Mouse (Mus musculus) heart, postnatal 10 days (tissue): ENCODE results near the gene Ngf. TPM values are rescaled to one million over a fixed set of nuclear protein-coding genes. Genes with fewer than 3 reads are reported as not detected.
A peak's percentile ranks its signal among the peaks of the same experiment; 100 is the strongest.

ENCODE experiments used
- DNase-seq, 2 experiments: peaks; one replicate each; pipeline ENCODE4 v3.0.0; 2021
- intact Hi-C: fragments of 180-260 bp; cut with DNase I; formaldehyde crosslinking; loops from one replicate; pipeline ENCODE4 v1.15.1; 2025
- total RNA-seq, 2 experiments: library from RNA; stranded (reverse); gene quantifications; 2 replicates each; pipeline ENCODE4 v1.2.3; 2021

The Ngf gene
- 1 to 10 TPM; 6.4 to 9.0 TPM for total RNA-seq

GRCm38 (mm10) chr3:102469713-102470448 is at the start of gene Ngf:
TSS of gene Ngf (plus strand) at chr3:102469919.
- peak; percentile 61 to 68 for DNase-seq
- intact Hi-C loops: loop anchor here (5.0 kb wide), 3 partner anchors 158 to 223 kb away; no protein-coding TSS in a partner anchor

- intact Hi-C loops: no loop called here
- DNase-seq: peak; percentile 86 to 88
Observed at GRCm38 (mm10) chr3:102445567-102445966, 24.2 kb upstream of the Ngf start.

DNA sequence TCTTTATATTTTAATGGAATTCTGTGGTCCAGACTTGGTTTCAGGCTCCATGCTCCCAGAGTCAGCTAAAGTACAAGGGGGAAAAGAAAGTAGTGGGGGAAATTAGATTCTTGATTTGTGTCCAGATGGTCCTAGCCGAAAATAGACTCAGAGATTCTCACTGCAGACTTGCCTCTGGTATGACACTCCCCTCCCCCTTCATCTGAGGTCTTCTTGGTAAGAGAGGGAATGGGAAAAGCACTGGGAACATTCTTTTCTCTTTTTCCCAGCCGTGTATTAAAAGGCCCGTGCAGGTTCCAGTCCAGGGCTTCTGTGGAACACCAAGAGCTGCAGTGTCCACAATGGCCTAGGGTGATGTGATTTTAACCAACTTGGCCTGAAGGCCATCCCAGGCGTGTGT is 23.0 kb upstream of the Ngf start:
- DNase-seq: peak; percentile 32 to 33
- intact Hi-C loops: no loop called here

- no peak for DNase-seq
- intact Hi-C loops: no loop called here
Observed at GRCm38 (mm10) chr3:102454566-102454965, 15.2 kb upstream of the Ngf start.

- no peak for DNase-seq
- intact Hi-C loops: no loop called here
Observed at GRCm38 (mm10) chr3:102460528-102460927, 9.2 kb upstream of the Ngf start.

- intact Hi-C loops: no loop called here
- DNase-seq: no peak
Observed at GRCm38 (mm10) chr3:102460986-102461385, 8.7 kb upstream of the Ngf start.

- intact Hi-C loops: no loop called here
- DNase-seq: peak in 1 of 2 experiments; percentile 0
Observed at GRCm38 (mm10) chr3:102462703-102463336, 6.9 kb upstream of the Ngf start.

DNA sequence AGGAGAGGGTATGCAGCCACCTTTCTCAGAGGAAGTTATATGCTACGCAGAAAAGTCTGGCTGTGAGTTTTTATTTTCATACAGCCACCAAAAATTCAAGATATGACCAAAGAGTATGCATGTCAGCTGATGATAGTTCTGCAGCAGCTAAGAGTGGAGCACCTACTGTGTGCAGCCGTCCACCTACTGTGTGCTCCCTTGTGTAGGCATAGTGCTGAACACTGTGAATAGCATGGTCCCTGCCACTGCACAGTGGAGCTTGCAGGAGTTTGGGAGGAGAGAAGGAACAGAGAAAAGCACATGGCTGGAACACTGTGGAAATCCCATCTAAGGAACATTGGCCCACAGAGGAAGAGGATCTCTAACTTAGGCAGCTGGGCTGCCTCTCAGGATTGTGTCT is 6.4 kb upstream of the Ngf start:
- peak in 1 of 2 experiments; percentile 0 for DNase-seq
- intact Hi-C loops: no loop called here

GRCm38 (mm10) chr3:102466587-102466986 is 3.1 kb upstream of the Ngf start:
- peak; percentile 72 to 80 for DNase-seq
- intact Hi-C loops: loop anchor here (2.0 to 5.0 kb wide), 3 partner anchors 132 to 226 kb away; no protein-coding TSS in a partner anchor

GRCm38 (mm10) chr3:102467121-102467520 is 2.6 kb upstream of the Ngf start:
- no peak for DNase-seq
- intact Hi-C loops: loop anchor here (2.0 to 5.0 kb wide), 3 partner anchors 132 to 225 kb away; no protein-coding TSS in a partner anchor

DNA sequence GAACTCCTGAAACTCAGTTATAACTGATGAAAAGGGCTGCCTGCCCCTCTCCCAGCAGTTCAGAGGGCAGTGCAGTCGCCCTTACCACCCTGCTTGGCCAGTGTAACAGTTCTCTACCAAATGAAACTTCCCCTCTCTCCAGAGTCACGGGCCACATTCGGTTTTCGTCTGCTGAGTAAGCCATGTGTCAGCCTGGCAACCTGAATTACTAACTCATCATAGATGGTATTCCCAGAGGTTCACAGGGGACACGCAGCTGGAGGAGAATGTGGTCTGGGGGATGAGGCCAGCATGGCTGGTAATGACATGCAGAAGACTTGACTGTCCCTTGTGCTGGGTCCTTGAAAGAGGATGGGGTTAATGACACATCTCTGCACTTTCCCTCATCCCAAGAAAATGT is 1.5 kb downstream of the Ngf start:
- no peak for DNase-seq
- intact Hi-C loops: loop anchor here (5.0 kb wide), 1 partner anchor 159 kb away; no protein-coding TSS in a partner anchor

- intact Hi-C loops: loop anchor here (5.0 kb wide), 1 partner anchor 159 kb away; no protein-coding TSS in a partner anchor
- DNase-seq: no peak
Observed at GRCm38 (mm10) chr3:102471799-102472198, 2.1 kb downstream of the Ngf start.

GRCm38 (mm10) chr3:102474275-102475155 is 4.8 kb downstream of the Ngf start:
- intact Hi-C loops: loop anchor here (5.0 kb wide), 1 partner anchor 162 kb away; no protein-coding TSS in a partner anchor
- no peak for DNase-seq

DNA sequence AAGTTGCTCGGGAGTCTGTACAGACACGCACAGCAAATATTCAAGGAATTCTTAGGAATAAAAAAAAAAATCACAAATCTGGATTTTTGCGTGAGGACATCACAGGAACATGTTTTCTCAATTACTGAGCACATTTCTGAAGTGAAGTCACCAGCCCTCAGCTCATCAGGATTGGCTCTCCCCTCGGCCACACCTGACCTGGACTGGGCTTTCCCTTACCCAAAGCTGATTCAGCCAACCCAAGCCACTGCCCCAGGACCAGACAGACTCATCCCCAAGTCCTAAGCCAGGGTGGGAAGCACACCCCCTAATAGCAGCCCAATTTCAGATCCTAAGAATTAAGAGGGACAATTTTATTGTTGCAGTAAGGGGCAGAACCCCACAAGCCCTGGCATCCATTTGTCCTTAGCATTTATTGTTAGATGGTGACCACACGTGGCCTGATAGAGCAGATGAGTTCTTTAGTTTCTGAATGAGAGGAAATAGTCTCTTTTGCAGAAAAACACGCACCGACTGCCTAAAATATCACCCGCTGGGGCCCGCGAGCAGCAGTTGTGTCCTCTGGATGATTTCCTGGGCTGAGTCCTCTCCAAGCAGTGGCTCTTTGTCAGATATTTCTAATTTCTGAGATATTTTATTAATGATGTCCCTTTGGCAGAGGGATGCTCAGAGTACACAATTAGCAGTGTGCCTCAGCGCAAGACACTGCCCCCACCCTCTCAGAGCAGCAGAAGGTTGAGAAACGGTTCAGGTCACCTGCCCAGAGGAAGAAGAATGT is 8.4 kb downstream of the Ngf start:
- peak in 1 of 2 experiments; percentile 26 for DNase-seq
- intact Hi-C loops: no loop called here

GRCm38 (mm10) chr3:102490393-102491123 is 20.8 kb downstream of the Ngf start:
- intact Hi-C loops: no loop called here
- DNase-seq: no peak

GRCm38 (mm10) chr3:102498113-102498512 is 28.4 kb downstream of the Ngf start:
- DNase-seq: no peak
- intact Hi-C loops: no loop called here

DNA sequence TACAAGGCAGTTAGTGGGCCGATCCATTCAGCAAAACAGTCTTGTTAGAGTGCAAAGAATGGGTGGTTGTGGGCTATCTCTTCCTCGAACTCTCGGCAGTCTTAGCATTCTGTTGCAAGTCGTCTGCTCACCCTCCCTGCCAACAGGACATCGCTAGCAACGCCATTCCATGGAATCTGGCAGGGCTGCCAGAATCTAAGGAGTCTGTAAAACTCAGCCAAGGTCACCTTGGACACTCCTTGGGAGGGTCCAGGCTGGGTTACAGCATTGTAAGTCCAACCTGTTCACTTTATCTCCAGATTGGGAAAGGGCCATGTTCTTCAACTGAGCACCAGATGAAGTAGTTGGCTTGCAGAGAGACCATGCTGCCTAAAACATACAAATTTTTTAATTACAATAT is 29.2 kb downstream of the Ngf start:
- DNase-seq: no peak
- intact Hi-C loops: no loop called here

DNA sequence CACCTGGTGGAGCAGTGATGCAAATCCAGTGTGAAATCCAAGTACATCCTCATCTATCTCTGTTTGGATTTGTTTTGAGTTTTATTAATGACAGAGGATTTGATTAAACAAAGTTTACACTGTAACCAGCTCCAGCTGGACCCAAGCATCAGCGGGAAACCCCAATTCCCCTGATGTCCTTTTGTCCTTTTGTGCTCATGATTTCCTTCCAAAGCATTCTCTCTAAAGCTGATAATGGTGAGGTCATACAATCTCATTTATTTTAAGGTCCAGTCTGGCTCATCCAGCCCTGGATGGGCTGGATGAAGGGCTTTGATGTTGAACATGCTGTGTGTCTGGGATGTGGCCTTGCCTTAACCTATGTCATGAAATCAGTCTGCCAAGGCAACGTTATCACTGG is 30.3 kb downstream of the Ngf start:
- peak in 1 of 2 experiments; percentile 19 for DNase-seq
- intact Hi-C loops: no loop called here

DNA sequence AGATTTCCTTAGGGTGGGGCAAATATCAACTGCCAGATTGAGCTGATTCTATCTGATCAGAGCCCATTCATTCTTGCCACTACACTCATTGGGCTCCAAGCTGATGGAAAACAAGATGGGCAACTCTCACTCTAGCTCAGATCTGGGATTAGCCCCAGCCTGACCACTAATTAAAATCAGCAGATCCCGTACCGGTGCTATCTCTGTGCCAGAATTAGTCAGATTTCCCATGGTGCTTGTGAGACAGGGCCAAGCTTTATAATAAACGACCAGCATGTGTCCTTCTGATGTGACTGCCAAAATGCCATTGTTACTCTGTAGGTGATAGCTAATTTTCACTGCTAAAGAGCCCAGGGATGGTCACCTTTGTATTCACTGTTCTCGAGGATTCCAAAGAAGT is 31.5 kb downstream of the Ngf start:
- no peak for DNase-seq

More for the DNA sequence above, 31.5 kb downstream of the Ngf start:
- intact Hi-C loops: no loop called here
